Mouse (Mus musculus) retina, embryonic 14.5 days (tissue): ENCODE results near the gene Tufm.

Source experiments
- DNase-seq: peaks from one replicate; pipeline ENCODE4 v3.0.0-alpha.2; 2015; ENCODE audit warnings: low spot score

Tufm gene

DNA sequence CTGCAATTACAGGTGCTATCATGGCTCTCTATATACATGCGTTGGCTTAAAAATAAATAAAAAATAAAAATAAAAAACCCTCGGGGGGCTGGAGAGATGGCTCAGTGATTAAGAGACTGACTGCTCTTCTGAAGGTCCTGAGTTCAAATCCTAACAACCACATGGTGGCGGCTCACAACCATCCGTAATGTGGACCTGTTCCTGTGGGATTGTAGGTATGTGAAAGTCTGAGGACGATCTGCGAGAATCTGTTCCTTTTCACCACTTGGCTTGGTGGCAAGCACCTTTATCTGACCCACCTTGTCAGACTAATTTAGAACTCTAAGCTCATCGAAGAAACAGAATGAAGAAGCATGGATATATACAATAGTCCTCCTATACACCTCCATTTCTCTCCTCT lies 12.3 kb downstream of the Tufm start:
- no peak for DNase-seq

- DNase-seq: no peak
Measured at GRCm38 (mm10) chr7:126501684-126502022, 14.5 kb downstream of the Tufm start.

DNA sequence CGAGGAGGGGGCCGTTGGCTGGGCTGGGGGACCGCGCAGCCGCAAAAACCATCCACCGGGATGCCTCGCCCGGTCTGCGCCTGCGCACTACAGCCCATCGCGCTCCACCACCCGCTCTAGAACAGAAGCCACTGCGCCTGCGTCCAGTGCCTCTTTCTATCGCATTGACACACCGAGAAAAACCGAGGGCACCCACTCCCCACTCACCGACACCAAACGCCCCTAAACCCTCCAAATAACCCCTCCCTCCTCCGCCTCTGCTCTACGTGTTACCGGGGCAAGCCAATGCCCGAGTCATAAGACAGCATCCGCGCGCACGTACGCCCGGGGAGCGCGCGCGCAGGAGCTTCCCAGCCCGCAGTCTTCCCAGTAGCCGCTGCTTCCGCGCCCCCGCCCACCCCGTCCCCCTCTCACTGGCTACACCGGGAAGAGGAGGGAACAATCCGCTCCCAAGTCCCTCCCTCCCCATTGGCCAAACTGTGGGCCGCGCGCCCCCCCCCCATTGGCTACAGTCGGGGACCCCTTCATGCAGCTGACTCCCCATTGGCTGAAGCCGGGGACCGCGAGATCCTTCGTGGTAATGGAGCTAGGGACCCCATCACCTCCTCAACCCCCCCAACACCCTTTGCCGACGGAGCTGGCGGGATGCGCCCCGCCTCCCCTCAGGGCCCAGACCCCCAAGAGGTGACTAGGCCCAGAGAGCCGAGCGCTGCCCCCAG lies 15.0 kb downstream of the Tufm start:
- peak; percentile 97 for DNase-seq

DNA sequence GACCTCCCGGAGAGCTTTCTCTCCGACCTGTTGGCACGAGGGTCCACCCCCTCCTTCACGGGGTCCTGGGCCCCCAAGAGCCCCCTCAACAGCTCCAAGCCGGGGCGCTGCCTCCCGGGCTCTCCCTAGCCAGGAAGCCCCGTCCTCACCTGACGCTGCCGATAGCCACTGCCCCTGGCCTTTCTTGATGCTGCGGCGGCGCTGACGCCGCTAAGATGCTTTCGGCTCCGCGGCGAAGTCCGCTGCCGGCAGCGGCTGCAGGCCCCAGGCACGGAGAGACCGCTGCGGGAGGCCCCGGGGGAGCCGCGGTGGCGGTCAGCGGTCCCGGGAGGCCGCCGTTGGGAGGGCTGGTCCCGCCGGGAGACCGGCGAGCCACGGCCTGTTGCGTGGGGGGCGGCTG lies 15.6 kb downstream of the Tufm start:
- DNase-seq: no peak

- DNase-seq: peak; percentile 99
Measured at GRCm38 (mm10) chr7:126503273-126503878, 16.2 kb downstream of the Tufm start, which contains the start of gene Atxn2l. Gene Atxn2l, minus strand, starts transcription at chr7:126503437.

DNA sequence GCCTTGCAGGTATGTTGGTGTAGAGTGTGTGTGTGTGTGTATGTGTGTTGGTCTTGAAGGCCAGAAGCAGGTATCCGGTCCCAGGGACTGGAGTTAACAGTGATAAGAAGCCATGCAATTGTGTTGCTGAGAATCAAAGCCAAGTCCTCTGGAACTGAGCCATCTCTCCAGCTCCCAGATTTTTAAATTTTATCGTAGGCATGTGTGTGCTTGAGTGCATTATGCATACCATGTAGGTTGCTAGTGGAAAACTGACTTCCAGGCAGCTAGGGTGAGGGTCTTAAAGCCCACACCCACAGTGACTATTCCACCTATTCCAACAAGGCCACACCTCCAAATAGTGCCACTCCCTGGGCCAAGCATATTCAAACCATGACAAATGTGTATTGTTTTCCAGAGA lies 17.8 kb downstream of the Tufm start:
- no peak for DNase-seq

DNA sequence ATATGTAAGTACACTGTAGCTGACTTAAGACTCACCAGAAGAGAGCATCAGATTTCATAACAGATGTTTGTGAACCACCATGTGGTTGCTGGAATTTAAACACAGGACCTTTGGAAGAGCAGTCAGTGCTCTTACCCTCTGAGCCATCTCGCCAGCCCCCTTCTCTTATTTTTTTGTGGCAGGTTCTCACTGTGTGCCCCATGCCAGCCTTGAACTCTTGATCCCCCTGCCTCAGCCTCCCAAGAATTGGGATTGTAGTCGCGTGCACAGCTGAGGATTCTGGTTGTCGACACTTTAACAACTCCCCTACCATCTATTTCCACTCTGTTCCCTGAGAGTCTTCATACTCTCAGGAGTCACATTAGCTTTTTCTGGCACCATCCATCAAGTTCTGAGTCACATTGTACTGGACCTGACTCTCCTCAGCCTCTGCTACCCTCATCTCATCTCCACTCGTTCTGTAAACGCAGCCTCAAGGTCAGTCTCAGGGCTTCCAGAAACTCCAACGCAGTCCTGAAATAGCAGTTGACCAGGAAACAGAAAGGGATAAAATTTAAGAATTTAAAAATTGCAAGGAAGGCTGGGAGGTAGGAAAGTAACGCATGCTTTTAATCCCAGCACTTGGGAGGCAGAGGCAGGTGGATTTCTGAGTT lies 20.1 kb downstream of the Tufm start:
- no peak for DNase-seq

- no peak for DNase-seq
Measured at GRCm38 (mm10) chr7:126511287-126511686, 24.1 kb downstream of the Tufm start.

DNA sequence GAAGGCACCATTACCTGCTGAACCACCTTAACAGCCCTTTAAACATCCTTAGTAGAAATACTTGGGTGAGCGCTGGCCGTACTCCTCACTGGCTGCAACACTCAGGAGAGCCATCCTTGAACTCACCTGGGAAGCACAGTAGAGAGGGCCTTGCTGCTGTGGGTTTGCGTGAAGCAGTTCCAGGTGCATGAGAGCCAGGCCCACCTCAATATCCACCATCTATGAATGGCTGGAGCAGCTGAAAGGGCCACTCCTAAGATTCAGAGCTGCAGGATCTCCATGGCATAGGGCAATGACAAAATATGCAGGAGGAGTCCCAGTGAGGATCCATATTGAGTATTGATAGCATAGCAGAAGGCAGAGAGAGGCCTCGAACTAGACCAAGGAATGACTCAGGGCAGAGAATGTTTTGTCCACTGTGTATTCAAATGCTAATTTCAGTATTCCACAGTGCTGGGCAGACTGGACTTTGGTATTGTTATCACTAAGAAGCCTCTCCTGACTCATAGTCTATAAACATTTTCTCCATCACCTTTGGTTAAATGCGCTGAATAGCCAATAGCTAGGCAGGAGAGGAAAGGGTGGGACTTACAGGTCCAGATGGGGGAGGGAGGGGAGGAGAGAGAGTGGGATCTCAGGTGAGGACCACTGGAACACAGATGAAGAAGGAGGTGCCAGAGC lies 31.2 kb downstream of the Tufm start:
- DNase-seq: no peak

GRCm38 (mm10) chr7:126519513-126519912 lies 32.4 kb downstream of the Tufm start:
- no peak for DNase-seq

DNA sequence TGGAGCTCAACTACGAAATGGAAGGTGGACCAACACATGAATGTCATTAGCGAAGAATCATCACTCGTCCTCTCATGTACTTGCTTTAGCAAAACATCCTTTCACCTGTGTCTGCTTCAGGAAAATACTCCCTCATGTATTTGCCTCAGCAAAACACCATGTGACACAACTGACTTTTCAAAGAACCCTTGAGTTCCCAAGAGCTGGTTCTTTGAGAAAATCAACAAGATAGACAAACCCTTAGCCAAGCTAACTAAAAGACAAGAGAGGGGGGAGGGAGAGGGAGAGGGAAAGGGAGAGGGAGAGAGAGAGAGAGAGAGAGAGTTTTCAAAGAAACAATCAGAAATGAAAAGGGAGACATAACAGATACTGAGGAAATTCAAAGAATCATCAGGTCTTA lies 36.2 kb downstream of the Tufm start:
- no peak for DNase-seq

- peak; percentile 89 for DNase-seq
Measured at GRCm38 (mm10) chr7:126528166-126528577, 41.0 kb downstream of the Tufm start.

DNA sequence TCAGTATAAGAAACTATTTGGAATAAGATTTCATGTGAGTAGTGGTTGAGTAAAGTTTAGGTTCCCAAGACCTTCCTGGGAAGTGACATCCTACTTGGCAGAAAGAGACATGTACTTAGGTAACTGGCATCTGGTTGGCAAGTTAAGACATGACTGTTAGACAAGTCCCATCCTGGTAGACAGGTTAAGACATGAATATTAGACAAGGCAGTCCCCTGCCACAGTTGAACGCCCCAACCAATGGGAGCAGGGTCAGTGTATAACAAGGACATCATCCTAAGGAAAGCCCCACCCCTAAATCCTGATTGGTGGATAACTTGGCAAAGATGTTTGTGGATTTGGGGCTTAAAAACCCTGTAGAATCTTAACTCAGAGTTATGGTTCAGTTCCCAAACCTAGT lies 46.3 kb downstream of the Tufm start:
- no peak for DNase-seq

DNA sequence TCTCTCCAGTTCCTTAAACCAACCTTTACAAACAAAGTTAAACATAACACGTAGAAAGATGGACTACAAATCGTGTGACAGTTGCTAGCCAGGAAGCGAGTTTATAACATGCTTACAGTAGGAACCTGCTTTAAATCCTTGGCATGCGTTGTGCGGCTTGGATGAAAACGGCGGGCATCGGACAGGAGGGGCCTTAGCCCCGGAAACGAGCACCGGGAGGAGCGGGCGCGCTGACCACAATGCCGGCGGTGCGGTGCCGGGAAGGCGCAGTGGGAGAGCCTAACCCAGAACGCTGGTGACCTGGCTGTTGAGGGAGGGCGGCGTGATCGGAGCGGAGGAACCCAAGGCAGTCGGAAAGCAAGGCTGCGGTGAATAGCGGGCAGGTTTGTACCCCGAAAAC lies 48.6 kb downstream of the Tufm start:
- peak; percentile 42 for DNase-seq

DNA sequence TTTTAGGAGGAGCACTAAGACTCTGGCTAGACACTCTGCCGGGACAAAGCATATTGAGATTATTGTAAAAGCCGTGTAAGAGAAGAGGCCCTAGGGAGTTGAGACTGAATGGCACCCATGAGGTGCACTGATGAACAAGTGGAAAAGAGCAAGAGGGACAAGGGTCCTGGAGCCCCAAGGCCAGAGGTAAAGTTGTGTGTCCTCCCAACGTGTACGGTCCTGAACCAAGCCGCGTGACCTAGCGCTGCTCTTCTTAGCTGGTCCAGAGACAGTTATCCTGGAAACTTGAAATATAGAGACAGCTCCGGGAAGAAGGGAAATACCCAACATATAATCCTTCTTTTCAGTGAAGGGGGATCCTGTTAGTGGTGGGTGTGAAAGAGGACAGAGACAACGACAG lies 49.3 kb downstream of the Tufm start:
- no peak for DNase-seq

DNA sequence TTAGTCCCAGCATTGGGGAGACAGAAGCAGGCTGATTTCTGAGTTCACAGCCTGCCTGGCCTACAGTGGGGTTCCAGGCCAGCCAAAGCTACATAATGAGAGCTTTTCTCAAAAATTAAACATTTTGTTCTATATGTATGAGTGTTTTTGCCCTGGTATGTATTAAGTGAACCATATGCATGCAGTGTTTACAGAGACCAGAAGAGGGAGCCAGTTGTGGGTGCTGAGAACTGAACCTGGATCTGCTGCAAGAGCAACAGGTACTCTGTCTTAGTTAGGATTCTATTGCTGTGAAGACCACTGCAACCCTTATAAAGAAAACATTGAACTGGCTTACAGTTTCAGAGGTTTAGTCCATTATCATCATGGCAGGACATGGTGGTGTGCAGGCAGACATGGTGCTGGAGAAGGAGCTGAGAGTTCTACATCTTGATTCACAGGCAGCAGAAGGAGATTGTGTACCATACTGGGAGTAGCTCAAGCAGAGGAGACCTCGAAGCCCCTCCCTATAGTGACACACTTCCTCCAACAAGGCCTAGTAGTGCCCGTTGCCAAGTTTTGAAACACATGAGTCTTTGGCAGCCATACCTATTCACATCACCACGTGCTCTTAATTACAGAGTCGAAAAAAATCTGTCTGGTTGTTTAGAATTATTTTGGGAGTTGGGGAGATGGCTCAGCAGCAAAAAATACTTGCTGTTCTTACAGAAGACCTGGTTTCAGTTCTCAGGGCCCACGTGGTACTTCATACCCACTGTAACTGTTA lies 50.8 kb downstream of the Tufm start:
- peak; percentile 73 for DNase-seq
